Mouse (Mus musculus) layer of hippocampus, adult 2 months (tissue): ENCODE data around the gene Erbb3. TPM values are rescaled to one million over a fixed set of nuclear protein-coding genes. Genes with fewer than 3 reads are reported as not detected.

Experiments used
- DNase-seq, 2 experiments: peaks; one replicate each; pipeline ENCODE4 v3.0.0; 2022; ENCODE audit warnings: low spot score in 2 of 2
- H3K27ac ChIP-seq: fragments of 200-600 bp; 2 replicates; pipeline ENCODE4 v1.8.1; 2022
- H3K4me3 ChIP-seq: fragments of 200-600 bp; 2 replicates; pipeline ENCODE4 v1.8.1; 2022; ENCODE audit warnings: mild to moderate bottlenecking
- CTCF ChIP-seq: fragments of 200-600 bp; conservative IDR thresholded peaks from 2 replicates; pipeline ENCODE4 v1.8.1; 2022; ENCODE audit warnings: antibody characterized with exemption, mild to moderate bottlenecking, moderate library complexity
- total RNA-seq, 2 experiments: library from RNA; stranded (reverse); gene quantifications; 2 replicates each; pipeline ENCODE4 v1.2.3; 2021

The Erbb3 gene
- total RNA-seq, 2 experiments from 2014 or later, result 5.7 to 5.9 TPM

DNA sequence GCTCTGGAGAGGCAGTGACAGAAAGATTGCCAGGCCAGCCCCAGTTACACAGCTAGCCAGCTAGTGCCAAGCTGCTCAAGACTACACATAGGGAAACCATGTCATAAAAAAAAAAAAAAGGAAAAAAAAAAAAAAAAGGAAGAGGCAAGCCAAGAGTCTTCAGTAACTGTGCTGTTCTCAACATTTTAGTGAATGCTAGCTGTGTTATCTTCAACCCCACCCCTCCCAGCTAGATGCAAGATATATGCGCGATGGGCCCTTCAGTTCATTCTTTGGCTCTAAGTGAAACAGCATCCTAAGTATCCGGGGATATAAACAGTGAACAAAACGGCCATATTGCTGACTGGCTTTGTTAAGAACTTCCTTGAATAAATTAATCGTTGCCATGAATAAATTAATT, 3.3 kb upstream of the Erbb3 start:
- no peak for DNase-seq
- Histone ChIP-seq H3K4me3 (no peak overlapping the region), H3K27ac (no peak overlapping the region)
- no peak for TF ChIP-seq CTCF

DNA sequence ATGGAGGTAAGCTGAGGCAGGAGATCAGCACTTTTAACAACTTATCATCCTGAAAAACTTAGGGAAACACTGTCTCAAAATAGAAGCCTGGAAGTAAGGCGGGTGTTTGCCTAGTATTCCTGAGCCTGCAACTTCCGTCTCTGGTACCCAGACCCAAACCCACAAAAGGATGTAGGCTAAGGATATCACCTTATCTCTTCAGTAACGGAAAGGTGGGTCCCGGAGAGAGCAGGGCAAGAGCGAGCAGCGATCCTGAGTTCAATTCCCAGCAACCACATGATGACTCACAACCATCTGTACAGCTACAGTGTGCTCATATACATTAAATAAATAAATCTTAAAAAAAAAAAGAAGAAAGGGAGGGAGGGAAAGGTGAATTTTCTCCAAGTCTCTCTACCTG, 2.0 kb upstream of the Erbb3 start:
- no peak for TF ChIP-seq CTCF
- H3K27ac ChIP-seq, result no peak overlapping the region
- no peak overlapping the region for H3K4me3 ChIP-seq
- no peak for DNase-seq

DNA sequence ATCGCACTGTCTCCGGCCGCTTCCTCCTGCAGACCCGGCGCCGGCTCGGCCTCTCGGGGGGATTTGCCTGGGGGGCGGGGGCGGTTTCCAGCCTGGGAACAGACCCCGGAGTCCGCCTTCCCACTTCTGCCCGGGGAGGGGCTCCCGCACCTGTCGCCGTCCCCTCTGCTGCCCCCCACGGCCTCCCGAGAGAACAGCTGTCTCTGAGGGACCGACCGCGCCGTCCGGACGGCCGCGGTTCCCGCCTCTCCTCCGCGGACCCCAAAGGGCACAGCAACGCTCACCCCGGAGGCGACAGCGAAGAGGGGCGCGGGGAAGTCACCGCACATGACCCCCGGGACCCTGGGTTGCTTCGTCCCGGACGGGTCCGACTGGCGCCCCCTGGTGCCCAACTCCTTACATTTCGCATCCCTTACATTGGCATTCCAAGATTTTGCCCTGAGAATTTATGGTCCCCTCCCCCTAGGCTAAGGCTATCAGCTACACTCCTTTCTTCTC, 790 bp upstream of the Erbb3 start:
- Histone ChIP-seq H3K27ac (peak overlapping the region; percentile 25; the same call in 1 of the 2 replicates), H3K4me3 (peak overlapping the region; percentile 65)
- DNase-seq, result peak in 1 of 2 experiments; percentile 55
- peak; percentile 88 for TF ChIP-seq CTCF

DNA sequence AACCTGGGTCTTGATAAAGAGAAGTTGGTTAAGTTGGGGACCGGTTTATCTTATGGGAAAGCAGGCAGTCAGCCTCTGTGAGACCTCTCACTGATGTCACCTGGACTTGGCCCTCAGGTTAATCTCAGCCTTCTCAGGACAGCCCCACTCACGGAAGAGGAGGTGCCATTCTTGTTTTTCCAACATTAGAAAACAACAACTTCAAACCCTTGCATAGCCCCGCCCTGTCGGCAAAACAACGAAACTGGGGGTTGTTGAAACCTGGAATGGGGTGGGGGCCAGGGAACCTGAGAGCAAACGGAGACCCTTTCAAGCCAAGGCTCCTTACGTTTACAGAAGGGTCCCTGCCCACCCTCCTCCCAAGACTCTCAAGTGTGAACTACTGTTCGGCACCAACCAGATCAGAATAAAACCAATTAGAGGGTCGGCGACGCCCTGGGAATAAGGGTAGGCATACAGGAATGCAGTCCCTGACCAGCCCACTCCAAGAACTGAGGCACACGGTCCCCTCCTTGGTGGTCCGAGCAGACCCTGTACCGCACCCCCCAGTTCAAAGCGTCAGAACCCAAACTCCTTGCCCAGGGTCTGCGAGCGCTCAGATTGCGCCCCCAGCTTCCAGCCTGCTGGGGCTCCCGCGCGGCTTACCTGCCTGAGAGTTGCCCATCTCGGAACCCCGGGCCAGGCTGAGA, 533 bp downstream of the Erbb3 start:
- Histone ChIP-seq H3K27ac (peak overlapping the region; percentile 50), H3K4me3 (peak overlapping the region; percentile 65)
- no peak for DNase-seq
- TF ChIP-seq CTCF, result no peak

DNA sequence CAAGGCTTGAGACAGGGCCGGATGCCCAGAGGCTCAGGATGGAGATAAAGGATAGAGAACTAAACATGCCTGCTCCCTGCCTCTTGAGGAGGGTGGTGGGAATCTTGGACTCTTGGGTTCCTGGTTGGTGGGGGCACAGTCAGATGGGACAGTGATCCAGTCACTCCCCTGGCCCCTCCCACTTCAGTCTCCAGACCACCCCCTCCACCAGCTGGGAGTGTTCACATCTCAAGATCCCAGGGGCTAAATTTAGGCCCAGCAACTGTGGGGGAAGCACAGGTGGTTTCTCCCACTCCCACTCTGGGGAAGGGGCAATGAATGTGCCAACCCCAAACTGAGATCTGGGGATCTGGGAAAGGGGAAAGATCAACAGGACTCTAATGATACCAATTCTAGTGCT, 1.3 kb downstream of the Erbb3 start:
- TF ChIP-seq CTCF, result no peak
- Histone ChIP-seq H3K4me3 (peak overlapping the region; percentile 65; the same call in 1 of the 2 replicates), H3K27ac (peak overlapping the region; percentile 50)
- no peak for DNase-seq

DNA sequence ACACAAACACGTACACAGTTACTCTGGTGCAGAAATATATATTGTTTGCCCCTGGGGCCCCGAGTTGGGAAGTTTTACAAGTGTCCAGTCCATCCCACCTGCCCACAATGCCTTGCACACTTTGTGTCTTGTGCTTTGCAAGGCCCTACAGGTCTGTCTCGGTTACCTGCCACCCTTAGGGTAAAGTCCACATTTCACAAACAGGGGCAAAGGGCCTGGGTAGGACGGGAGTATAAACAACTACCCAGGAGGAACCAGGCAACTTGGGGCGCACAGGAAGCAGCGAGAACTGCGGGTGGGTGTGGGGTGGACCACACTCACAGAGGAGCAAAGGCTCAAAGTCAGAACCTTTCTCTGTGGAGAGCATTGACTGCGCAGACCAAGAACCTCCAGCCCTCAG, 1.8 kb downstream of the Erbb3 start:
- Histone ChIP-seq H3K27ac (peak overlapping the region; percentile 50), H3K4me3 (peak overlapping the region; percentile 20; the same call in 1 of the 2 replicates)
- no peak for DNase-seq
- no peak for TF ChIP-seq CTCF

DNA sequence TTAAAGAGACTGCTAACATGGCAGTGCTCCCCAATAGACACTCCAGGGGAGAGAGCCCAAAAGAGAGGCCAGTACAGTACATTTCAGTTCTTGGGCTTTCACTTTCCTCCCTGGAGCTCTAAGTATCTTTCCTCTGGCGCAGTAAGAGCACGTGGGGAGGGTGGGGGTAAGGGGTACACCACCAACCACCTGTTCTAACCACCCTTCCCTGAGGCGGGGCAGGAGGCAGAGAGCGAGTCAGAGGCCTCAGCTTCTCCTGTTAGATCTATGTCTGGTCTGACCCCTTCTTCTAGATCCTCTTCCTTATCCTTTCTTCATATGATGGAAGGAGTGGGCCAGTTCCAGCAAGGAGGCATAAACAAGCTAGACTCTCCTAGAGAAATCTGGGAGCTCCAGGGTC, 2.3 kb downstream of the Erbb3 start:
- Histone ChIP-seq H3K4me3 (no peak overlapping the region), H3K27ac (peak overlapping the region; percentile 50)
- no peak for DNase-seq
- TF ChIP-seq CTCF, result no peak

DNA sequence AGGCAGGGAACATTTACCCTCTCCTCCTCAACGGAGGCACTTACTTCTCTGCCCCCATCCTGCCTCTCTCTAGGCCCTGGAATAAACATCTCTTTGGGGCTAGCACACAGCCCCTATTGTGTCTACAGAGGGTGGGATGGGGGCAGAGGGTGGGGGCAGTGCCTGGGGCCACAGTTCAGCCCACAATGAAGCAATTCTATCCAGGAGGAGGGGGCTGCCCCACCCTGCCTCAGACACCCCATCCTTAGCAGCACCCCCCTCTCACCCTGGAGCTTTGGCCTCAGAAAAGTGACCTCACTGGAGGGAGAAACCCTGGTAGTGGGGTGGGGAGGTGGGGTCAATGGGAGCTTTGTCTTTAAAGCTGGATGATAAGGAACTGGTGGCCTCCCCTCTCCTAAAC, 2.9 kb downstream of the Erbb3 start:
- DNase-seq, result no peak
- no peak overlapping the region for H3K4me3 ChIP-seq
- peak overlapping the region; percentile 78 for H3K27ac ChIP-seq
- no peak for TF ChIP-seq CTCF

DNA sequence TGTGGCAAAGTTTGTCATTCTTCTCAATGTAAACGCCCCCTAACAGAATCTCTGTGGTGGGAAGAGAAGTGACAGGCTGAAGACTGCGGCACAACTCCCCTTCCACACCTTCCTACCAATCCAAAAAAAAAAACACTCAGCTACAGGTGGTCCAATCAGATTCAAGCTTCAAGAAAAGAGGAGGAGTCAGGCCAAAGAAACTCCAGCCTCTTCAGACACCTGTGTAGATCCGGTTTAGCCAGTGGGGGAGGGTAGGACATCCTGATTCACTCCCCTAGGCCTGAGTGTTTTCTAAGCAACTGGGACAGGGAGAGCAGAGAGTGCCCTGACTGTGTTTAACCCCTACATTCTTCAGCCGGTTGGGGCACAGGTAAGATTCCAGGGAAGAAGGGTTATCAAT, 5.1 kb downstream of the Erbb3 start:
- TF ChIP-seq CTCF, result no peak
- Histone ChIP-seq H3K4me3 (no peak overlapping the region), H3K27ac (peak overlapping the region; percentile 62; the same call in 1 of the 2 replicates)
- DNase-seq, result no peak

DNA sequence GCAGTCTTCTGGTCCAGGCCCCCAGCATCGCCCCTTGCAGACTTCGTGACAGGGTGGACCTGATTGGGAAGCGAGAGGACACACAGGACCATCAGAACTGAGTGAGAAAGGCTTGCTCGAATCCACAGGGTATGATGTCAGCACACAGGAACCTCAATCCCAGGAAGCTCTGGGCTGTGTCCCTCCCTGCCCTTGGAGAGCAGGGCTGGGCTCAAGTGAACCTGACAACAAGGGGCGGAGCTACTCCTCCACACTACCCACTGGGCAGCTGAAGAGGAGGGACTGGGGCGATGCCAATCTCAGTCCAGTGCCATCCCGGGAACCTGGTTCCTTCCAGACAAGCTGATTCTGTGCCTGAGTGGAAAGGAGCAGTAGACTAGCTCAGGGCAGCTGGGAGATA, 5.8 kb downstream of the Erbb3 start:
- no peak for DNase-seq
- Histone ChIP-seq H3K4me3 (no peak overlapping the region), H3K27ac (peak overlapping the region; percentile 62; the same call in 1 of the 2 replicates)
- TF ChIP-seq CTCF, result no peak

DNA sequence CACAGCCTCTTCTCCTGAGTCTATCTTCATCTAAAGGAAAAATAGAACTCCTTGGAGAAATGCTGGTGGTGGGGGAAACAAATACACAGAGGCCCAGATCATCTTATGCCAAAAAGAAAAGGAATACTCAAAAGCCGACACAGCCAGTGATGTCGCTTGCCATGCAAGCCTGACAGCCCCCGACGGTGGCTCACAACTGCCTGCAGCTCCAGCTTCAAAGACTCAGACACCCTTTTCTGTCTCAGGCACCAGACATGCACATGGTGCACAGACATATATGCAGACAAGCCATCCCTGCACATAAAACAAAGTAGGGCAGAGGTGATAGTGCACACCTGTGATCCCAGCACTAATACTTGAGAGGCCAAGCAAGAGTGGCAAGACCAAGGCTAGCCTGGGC, 9.7 kb downstream of the Erbb3 start:
- DNase-seq, result no peak
- no peak for TF ChIP-seq CTCF
- no peak overlapping the region for H3K4me3 ChIP-seq
- H3K27ac ChIP-seq, result no peak overlapping the region

DNA sequence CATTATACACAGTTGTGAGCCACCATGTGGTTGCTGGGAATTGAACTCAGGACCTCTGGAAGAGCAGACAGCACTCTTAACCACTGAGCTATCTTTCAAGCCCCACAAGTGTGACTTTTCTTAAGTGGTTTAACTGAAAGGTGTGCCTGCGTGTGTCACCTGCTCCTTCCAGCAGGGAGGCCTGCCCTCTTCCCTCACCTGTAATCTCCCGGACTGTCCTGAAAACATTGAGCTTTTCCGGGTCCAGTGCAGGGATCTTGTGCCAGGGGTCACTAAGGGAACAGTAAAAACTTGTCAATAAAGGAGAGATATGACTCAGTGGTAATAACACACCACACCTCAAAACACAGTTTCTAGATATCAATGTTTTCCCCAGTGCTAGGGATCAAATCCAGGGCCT, 10.2 kb downstream of the Erbb3 start:
- DNase-seq, result no peak
- no peak for TF ChIP-seq CTCF
- Histone ChIP-seq H3K27ac (no peak overlapping the region), H3K4me3 (no peak overlapping the region)

DNA sequence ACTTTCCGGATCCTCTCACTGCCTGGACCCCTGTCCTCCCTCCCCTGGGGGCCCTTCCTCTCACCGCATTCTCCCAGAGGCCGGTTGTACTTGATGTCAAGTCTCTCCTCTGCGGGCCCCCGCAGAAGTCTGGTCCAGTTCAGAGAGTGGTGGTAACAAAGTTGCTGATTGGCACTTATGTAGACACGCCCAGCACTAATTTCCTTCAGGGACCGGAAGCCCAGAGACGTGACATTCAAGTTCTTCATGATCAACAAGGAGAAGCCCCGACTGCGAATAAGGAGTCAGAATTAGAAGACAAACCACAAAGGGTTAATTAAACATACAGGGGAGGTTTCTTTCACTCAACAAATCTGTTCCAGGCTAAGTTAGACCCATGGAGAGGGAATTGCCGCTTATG, 11.1 kb downstream of the Erbb3 start:
- DNase-seq, result no peak
- Histone ChIP-seq H3K4me3 (no peak overlapping the region), H3K27ac (no peak overlapping the region)
- TF ChIP-seq CTCF, result no peak

DNA sequence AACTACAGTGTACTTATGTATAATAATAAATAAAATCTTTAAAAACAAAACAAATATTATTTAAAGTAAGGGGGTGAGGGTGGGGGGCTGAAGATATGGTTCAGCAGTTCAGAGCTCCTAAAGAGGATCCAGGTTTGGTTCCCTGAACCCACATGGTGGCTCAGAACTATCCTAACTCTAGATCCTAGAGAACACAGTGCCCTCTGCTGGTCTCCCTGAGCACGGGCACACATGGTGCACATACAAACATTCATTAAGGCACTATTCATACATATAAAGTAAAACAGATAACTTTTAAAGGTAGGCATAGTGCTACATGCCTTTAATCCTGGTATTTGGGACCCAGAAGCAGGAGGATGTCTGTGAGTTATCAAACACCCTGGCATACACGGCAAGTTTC, 14.4 kb downstream of the Erbb3 start:
- Histone ChIP-seq H3K4me3 (no peak overlapping the region), H3K27ac (no peak overlapping the region)
- DNase-seq, result no peak
- TF ChIP-seq CTCF, result peak; percentile 55
